Comparison of ENCODE assay signal across 8 mouse cellular contexts in the genomic region with DNA sequence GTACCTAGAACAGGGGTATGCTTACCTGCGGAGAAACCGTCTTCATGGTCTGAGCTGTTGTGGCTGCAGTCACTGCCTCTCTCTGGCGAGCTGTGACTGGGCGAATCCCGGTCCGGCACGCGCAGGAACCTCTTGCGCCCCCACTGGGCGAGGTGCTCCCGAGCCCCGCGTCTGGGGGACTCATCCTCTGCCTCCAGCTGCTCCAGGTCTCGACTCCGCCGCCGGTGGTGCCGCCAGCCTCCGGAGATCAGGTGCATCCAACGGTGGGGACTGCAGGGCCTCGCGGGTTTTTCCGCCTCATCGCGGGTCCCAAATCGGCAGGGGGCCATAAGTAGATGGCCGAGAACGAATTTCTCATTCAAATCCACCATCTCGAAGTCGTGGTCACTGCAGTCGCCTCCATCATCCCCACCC. TPM values are rescaled to one million over a fixed set of nuclear protein-coding genes. Genes with fewer than 3 reads are reported as not detected.
DNase-seq lines count a peak whose midpoint lies in the region; ATAC-seq and TF ChIP-seq lines count a peak whose summit lies in the region.

A gene (minus strand): TSS at position 163 of the 414 bp plus-strand sequence.

- TF ChIP-seq POLR2A in olfactory bulb, adult 2 months (IDR thresholded peaks at IDR 0.05; ENCODE audit: insufficient read depth, low read depth, low read length), result no peak

- no peaks in the 10 kb centered on the region for H3K36me3 ChIP-seq in embryonic facial prominence, embryonic 15.5 days
- H3K36me3 ChIP-seq in lung, embryonic 14.5 days (ENCODE audit: insufficient read depth), result no peaks in the 10 kb centered on the region

- TF ChIP-seq CTCF in lung, embryonic 14.5 days (IDR thresholded peaks at IDR 0.05; ENCODE audit: low read depth), result peak; percentile 57
- TF ChIP-seq CTCF in olfactory bulb, adult 2 months (IDR thresholded peaks at IDR 0.05; ENCODE audit: insufficient read depth, low read depth, low read length), result no peak

- H3K4me1 ChIP-seq in embryonic facial prominence, embryonic 15.5 days, result peaks cover 19% of the 10 kb centered on the region
- H3K4me1 ChIP-seq in lung, embryonic 14.5 days (ENCODE audit: insufficient read depth), result no peaks in the 10 kb centered on the region
- peaks cover 17% of the 10 kb centered on the region for H3K4me1 ChIP-seq in olfactory bulb, adult 2 months (ENCODE audit: control insufficient read depth, insufficient read depth, low read length)

- 0 out of 2 replicates have a peak within 1 kb of the TSS, but pooled peaks have one; percentile 31 for H3K27ac ChIP-seq in embryonic facial prominence, embryonic 15.5 days (replicated peaks)
- 0 out of 2 replicates have a peak within 1 kb of the TSS, but pooled peaks have one; percentile 15 for H3K27ac ChIP-seq in lung, embryonic 14.5 days (ENCODE audit: low read depth)
- H3K27ac ChIP-seq in olfactory bulb, adult 2 months (ENCODE audit: insufficient read depth, low read depth, low read length), result no peak within 1 kb of the TSS

- no peak for ATAC-seq in CD4-positive, CD25-positive, alpha-beta regulatory T cell, adult 4 months
- ATAC-seq in embryonic facial prominence, embryonic 15.5 days (ENCODE audit: insufficient number of reproducible peaks, low FRiP score, low TSS enrichment, low read depth), result no peak
- ATAC-seq in lung, embryonic 14.5 days (ENCODE audit: insufficient read depth), result peak; percentile 41; the same call in 1 of the 2 replicates

- peak within 1 kb of the TSS; percentile 68 for H3K4me3 ChIP-seq in embryonic facial prominence, embryonic 15.5 days (replicated peaks)
- peak within 1 kb of the TSS; percentile 65 for H3K4me3 ChIP-seq in lung, embryonic 14.5 days (ENCODE audit: low read depth, low read length)
- peak within 1 kb of the TSS; percentile 61 for H3K4me3 ChIP-seq in olfactory bulb, adult 2 months (ENCODE audit: insufficient read depth, low read depth, low read length)

- DNase-seq in WW6 (ENCODE audit: low read depth, low spot score), result peak; percentile 70
- DNase-seq in heart, postnatal 25 days (ENCODE audit: low spot score), result no peak
- DNase-seq in kidney, postnatal 4 days, result peak; percentile 76 to 85
- DNase-seq in lung, embryonic 14.5 days, result peak; percentile 64
- DNase-seq in yolk sac, embryonic 10.5 days (ENCODE audit: low spot score), result peak; percentile 3

- no peaks in the 10 kb centered on the region for H3K9me3 ChIP-seq in embryonic facial prominence, embryonic 15.5 days (replicated peaks)
- no peaks in the 10 kb centered on the region for H3K9me3 ChIP-seq in lung, embryonic 14.5 days (ENCODE audit: low read depth, low read length)

- peaks cover 23% of the 10 kb centered on the region for H3K27me3 ChIP-seq in embryonic facial prominence, embryonic 15.5 days
- peaks cover 26% of the 10 kb centered on the region for H3K27me3 ChIP-seq in lung, embryonic 14.5 days (ENCODE audit: insufficient read depth, low read length)

- WGBS in embryonic facial prominence, embryonic 15.5 days, result 0% methylated on average over 31 of the region's 31 CpGs
- WGBS in lung, embryonic 14.5 days, result under 1% methylated on average over 31 of the region's 31 CpGs
- under 1% methylated on average over 31 of the region's 31 CpGs for WGBS in olfactory bulb, adult 2 months

- peak within 1 kb of the TSS; percentile 47 for H3K9ac ChIP-seq in embryonic facial prominence, embryonic 15.5 days
- peak within 1 kb of the TSS; percentile 60 for H3K9ac ChIP-seq in lung, embryonic 14.5 days

- intact Hi-C loops in heart, postnatal 25 days (cut with DNase I), result no loop called here

- peak within 1 kb of the TSS; percentile 99 for H3K4me2 ChIP-seq in embryonic facial prominence, embryonic 15.5 days (replicated peaks)
- H3K4me2 ChIP-seq in lung, embryonic 14.5 days, result peak within 1 kb of the TSS; percentile 99

RNA-seq across cellular contexts. Expression of the gene that starts here (rescaled TPM):
- 10 to 100 TPM; 14.5 to 14.6 TPM for polyA plus RNA-seq in CD4-positive, CD25-positive, alpha-beta regulatory T cell, adult 4 months (2017; shearing (Covaris generic))
- polyA plus RNA-seq in embryonic facial prominence, embryonic 15.5 days (2015; fragmentation: Nextera tagmentation; extraction: Ambion mirVana), result 41.1 and 42.6 TPM in 2 replicates
- total RNA-seq in heart, postnatal 25 days (2021), result 10 to 100 TPM; 26.2 to 29.5 TPM
- 32.9 and 39.2 TPM in 2 replicates for polyA plus RNA-seq in lung, embryonic 14.5 days (2014; fragmentation: Nextera tagmentation; extraction: Ambion mirVana)
- polyA plus RNA-seq in olfactory bulb, adult 2 months (2012; ENCODE audit: insufficient read depth, insufficient read length, low replicate concordance, missing spikeins), result 133 and 244 TPM in 2 replicates
